Mouse (Mus musculus) kidney, postnatal 0 days (tissue): Measurements from ENCODE around the gene Rps27l. TPM values are rescaled to one million over a fixed set of nuclear protein-coding genes. Genes with fewer than 3 reads are reported as not detected.

Experiments used
- ATAC-seq: fragments of 200-750 bp; cut with Nextera tagmentation; replicated peaks from 2 replicates; pipeline ENCODE4 v1.8.0; 2017; ENCODE audit warnings: low read depth, moderate number of reproducible peaks, moderate TSS enrichment, moderate library complexity; ENCODE audit not compliant: low FRiP score
- DNase-seq: peaks from one replicate; pipeline ENCODE4 v3.0.0-alpha.2; 2016; ENCODE audit warnings: low spot score
- H3K27ac ChIP-seq: fragments of 300-500 bp; sonication (generic); 2 replicates; pipeline ENCODE4 v1.5.1; 2014; ENCODE audit warnings: mild to moderate bottlenecking
- H3K27me3 ChIP-seq: fragments of 300-500 bp; sonication (generic); 2 replicates; pipeline ENCODE4 v1.6.1; 2014; ENCODE audit warnings: low read length, mixed read lengths; ENCODE audit not compliant: insufficient read depth
- H3K36me3 ChIP-seq: fragments of 300-500 bp; sonication (generic); 2 replicates; pipeline ENCODE4 v1.6.1; 2014; ENCODE audit warnings: low read length, mixed read lengths; ENCODE audit not compliant: insufficient read depth
- H3K4me1 ChIP-seq: fragments of 300-500 bp; sonication (generic); replicated peaks from 2 replicates; pipeline ENCODE4 v1.6.1; 2014; ENCODE audit warnings: antibody characterized with exemption, low read length, mixed read lengths; ENCODE audit not compliant: insufficient read depth
- H3K4me2 ChIP-seq: fragments of 300-500 bp; sonication (generic); 2 replicates; pipeline ENCODE4 v1.6.1; 2014; ENCODE audit warnings: mild to moderate bottlenecking, low read length, moderate library complexity, mixed read lengths
- H3K4me3 ChIP-seq: fragments of 300-500 bp; sonication (generic); replicated peaks from 2 replicates; pipeline ENCODE4 v1.5.1; 2014; ENCODE audit warnings: low read depth, low read length
- H3K9ac ChIP-seq: fragments of 300-500 bp; sonication (generic); 2 replicates; pipeline ENCODE4 v1.6.1; 2014; ENCODE audit warnings: low read depth, low read length
- H3K9me3 ChIP-seq: fragments of 300-500 bp; sonication (generic); replicated peaks from 2 replicates; pipeline ENCODE4 v1.6.1; 2016; ENCODE audit warnings: low read length, inconsistent platforms, mixed read lengths
- CTCF ChIP-seq: IDR thresholded peaks from 2 replicates; pipeline ENCODE4 v1.5.1; 2016; ENCODE audit warnings: antibody characterized with exemption, low read depth, mild to moderate bottlenecking, moderate library complexity
- WGBS: fragments of 180-500 bp; shearing (Covaris S2); extraction: QIAGEN DNeasy Blood & Tissue Kit; methylation state at CpG from one replicate; pipeline ENCODE4 v1.1.7; 2014; 5-methylcytosine and 5-hydroxymethylcytosine counted together
- polyA plus RNA-seq: library from polyadenylated mRNA; unstranded; fragments of >200 nt; fragmentation: Nextera tagmentation; extraction: Ambion mirVana; gene quantifications from 2 replicates; pipeline ENCODE4 v1.2.1, GENCODE M21; 2015

Rps27l gene
- polyA plus RNA-seq, 1 experiment from 2014 or later: 895 TPM

DNA sequence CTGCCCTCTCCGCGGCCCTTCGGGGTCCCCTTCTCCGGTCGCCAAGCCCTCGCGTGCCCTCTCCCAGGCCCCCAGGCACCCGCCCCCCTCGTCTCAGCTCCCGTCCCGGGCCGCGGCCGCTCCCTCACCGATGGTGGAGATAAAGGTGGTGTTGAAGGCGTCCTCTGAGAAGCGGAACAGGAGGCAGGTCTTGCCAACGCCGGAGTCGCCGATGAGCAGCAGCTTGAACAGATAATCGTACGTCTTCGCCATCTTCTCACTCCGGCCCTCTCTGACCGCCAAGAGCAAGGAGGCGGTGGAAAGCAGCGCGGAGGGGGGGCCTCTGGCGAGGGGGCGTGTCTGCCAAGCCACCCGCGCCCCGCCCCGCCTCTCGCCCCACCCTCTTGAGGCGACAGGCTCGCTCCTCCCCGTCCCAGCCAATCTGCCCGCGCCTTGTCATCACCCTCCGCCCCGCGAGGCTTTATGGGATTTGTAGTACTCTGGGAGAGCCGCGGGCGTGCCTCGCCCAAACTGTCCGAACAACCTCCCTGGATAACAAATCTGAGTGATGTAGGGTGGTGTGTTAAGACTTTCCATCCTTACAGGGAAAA, 26.4 kb upstream of the Rps27l start, which contains the start of gene Rab8b:
TSS of gene Rab8b (minus strand) at position 306 of the 590 bp plus-strand sequence.
- DNase-seq (peak; percentile 98), ATAC-seq (peak; percentile 98)
- Histone ChIP-seq H3K27me3 (no peaks in the 10 kb centered on the region), H3K4me3 (peak within 1 kb of the TSS; percentile 93), H3K9me3 (no peaks in the 10 kb centered on the region), H3K36me3 (no peaks in the 10 kb centered on the region), H3K9ac (peak within 1 kb of the TSS; percentile 84), H3K4me1 (no peaks in the 10 kb centered on the region; the same call in none of the 2 replicates), H3K4me2 (peak within 1 kb of the TSS; percentile 84), H3K27ac (peak within 1 kb of the TSS; percentile 88)
- no peak for TF ChIP-seq CTCF
- under 1% methylated on average over 48 of the region's 49 CpGs for WGBS

DNA sequence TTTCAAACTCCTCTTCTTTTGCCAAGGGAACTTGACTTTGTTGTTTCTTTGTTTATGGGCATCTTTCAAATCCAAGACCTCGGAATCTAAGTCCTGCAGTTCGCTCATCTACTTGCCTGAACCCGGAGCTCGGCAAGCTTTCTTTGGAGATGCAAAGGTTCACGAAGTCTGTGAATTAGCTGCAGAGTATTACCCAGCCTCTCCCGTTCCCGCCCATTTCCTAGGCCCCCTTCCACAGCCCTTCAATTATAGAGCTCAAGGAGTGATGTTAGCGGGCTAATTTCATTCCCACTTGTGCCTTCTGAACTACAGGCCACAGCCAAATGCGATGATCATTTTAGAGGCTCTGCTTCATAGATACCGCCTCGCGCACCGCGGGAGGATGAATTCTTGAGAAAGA, 25.9 kb upstream of the Rps27l start:
- no peak for ATAC-seq
- Histone ChIP-seq H3K27me3 (no peaks in the 10 kb centered on the region), H3K27ac (no peak overlapping the region), H3K9ac (peak overlapping the region; percentile 46; the same call in 1 of the 2 replicates), H3K9me3 (no peaks in the 10 kb centered on the region), H3K36me3 (no peaks in the 10 kb centered on the region), H3K4me2 (peak overlapping the region; percentile 84), H3K4me3 (peak overlapping the region; percentile 93), H3K4me1 (no peaks in the 10 kb centered on the region; the same call in none of the 2 replicates)
- WGBS: under 1% methylated on average over 14 of the region's 14 CpGs
- TF ChIP-seq CTCF: no peak
- peak; percentile 56 for DNase-seq

DNA sequence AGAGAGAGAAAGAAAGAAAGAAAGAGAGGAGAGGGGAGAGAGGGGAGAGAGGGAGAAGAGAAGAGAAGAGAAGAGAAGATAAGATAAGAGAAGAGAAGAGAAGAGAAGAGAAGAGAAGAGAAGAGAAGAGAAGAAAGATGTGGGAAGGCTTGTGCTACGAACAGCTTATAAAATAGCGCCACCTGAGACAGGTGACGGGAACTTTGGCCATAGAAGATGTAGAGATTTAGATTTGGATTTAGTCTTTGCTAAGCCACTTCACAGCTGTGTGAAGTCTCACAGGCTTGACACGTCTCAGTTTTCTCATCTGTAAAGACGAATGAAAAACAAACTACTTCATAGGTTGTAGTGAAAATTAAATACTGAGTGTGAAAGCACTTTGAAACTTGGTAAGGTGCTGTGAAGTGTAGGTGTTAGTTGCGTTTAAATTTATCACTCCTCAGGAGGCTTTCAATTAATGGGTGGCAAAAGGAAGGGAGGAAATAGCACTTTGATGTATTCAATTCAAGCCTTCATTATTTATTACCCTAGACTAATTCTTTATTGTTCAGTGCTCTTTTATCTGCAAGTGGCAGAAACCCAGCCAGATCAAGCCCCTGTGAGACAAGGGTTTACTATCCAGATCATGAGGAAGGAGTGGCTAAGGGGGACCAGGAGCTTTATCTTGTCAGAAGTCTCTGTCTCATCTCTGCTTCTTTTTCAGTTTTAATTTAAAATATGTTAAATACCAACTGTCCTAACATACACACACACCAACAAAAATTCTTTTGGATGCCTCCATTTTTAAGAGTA, 25.2 kb upstream of the Rps27l start:
- TF ChIP-seq CTCF: peak; percentile 37; the same call in 1 of the 2 replicates
- 7% methylated on average over 6 of the region's 6 CpGs for WGBS
- no peak overlapping the region for H3K27ac ChIP-seq
- H3K4me3 ChIP-seq: 0 out of 2 replicates have a peak overlapping the region, but pooled peaks have one; percentile 93
- peak overlapping the region; percentile 84; the same call in 1 of the 2 replicates for H3K4me2 ChIP-seq
- no peaks in the 10 kb centered on the region for H3K27me3 ChIP-seq
- no peaks in the 10 kb centered on the region for H3K36me3 ChIP-seq
- no peaks in the 10 kb centered on the region for H3K9me3 ChIP-seq
- DNase-seq (no peak), ATAC-seq (no peak)
- no peaks in the 10 kb centered on the region; the same call in none of the 2 replicates for H3K4me1 ChIP-seq
- no peak overlapping the region for H3K9ac ChIP-seq

GRCm38 (mm10) chr9:66922076-66922475, 23.8 kb upstream of the Rps27l start:
- no peaks in the 10 kb centered on the region for H3K27me3 ChIP-seq
- DNase-seq (no peak), ATAC-seq (no peak)
- H3K4me2 ChIP-seq: no peak overlapping the region
- H3K4me1 ChIP-seq: no peaks in the 10 kb centered on the region; the same call in none of the 2 replicates
- no peak overlapping the region for H3K4me3 ChIP-seq
- H3K9me3 ChIP-seq: no peaks in the 10 kb centered on the region
- 97% methylated on average over 1 of the region's 1 CpGs for WGBS
- H3K36me3 ChIP-seq: no peaks in the 10 kb centered on the region
- no peak for TF ChIP-seq CTCF
- H3K27ac ChIP-seq: no peak overlapping the region
- no peak overlapping the region for H3K9ac ChIP-seq

DNA sequence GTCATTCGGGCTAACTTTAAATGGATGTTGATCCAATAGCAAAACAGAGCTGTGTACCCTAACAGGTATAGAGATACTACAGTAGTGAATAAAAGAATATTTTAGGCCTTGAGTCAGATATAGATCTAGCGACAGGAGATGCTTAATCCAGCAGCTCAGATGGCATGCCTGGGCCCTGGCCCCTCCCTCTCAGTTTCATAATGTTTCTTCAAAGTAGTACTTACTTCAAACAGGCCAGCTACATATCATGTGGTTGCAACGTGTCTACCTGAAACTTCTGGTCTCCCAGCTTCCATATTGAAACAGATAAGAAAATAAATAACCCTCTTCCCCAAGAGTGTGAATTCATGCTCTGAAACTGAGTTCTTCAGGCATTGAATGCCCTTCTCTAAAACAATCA, 20.0 kb upstream of the Rps27l start:
- Histone ChIP-seq H3K4me1 (no peaks in the 10 kb centered on the region), H3K9me3 (no peaks in the 10 kb centered on the region), H3K4me3 (no peak overlapping the region), H3K27ac (no peak overlapping the region), H3K4me2 (no peak overlapping the region), H3K9ac (no peak overlapping the region), H3K36me3 (no peaks in the 10 kb centered on the region), H3K27me3 (no peaks in the 10 kb centered on the region)
- ATAC-seq (no peak), DNase-seq (no peak)
- TF ChIP-seq CTCF: no peak
- WGBS: 71% methylated on average over 3 of the region's 3 CpGs

GRCm38 (mm10) chr9:66927696-66928402, 18.0 kb upstream of the Rps27l start:
- no peaks in the 10 kb centered on the region for H3K36me3 ChIP-seq

More at GRCm38 (mm10) chr9:66927696-66928402, 18.0 kb upstream of the Rps27l start:
- Histone ChIP-seq H3K4me2 (no peak overlapping the region), H3K4me1 (no peaks in the 10 kb centered on the region), H3K27me3 (no peaks in the 10 kb centered on the region), H3K9me3 (no peaks in the 10 kb centered on the region), H3K27ac (no peak overlapping the region), H3K4me3 (no peak overlapping the region), H3K9ac (no peak overlapping the region)
- DNase-seq: no peak
- 90% methylated on average over 8 of the region's 8 CpGs for WGBS
- no peak for TF ChIP-seq CTCF
- ATAC-seq: no peak
